Mouse (Mus musculus): ENCODE measurements at regions not wholly inside any gene's neighbourhood (a gene's known extent, or its start where the extent isn't known, plus 50 kb on each side); places are given as distances from the start of the nearest gene placed in this dataset.

GRCm38 (mm10) chr9:69814432-69814831 is 53.7 kb upstream of the Foxb1 start:
- no peaks in the 10 kb centered on the region for H3K36me3 ChIP-seq
- WGBS = 54% methylated on average over 3 of the region's 3 CpGs
- no peak for ATAC-seq (ENCODE audit: insufficient number of reproducible peaks, low FRiP score, low TSS enrichment, low read depth)
- no peak overlapping the region for H3K4me2 ChIP-seq
- no peak overlapping the region for H3K4me3 ChIP-seq
- H3K27me3 ChIP-seq = no peaks in the 10 kb centered on the region
- no peaks in the 10 kb centered on the region for H3K4me1 ChIP-seq
- no peak overlapping the region for H3K9ac ChIP-seq
- H3K27ac ChIP-seq = no peak overlapping the region
- H3K9me3 ChIP-seq = no peaks in the 10 kb centered on the region

- Histone ChIP-seq H3K9ac (no peak overlapping the region), H3K27ac (no peak overlapping the region), H3K27me3 (0 out of 2 replicates have a peak, but pooled peaks cover 5% of the 10 kb centered on the region), H3K4me2 (no peak overlapping the region), H3K36me3 (no peaks in the 10 kb centered on the region), H3K9me3 (no peaks in the 10 kb centered on the region), H3K4me1 (no peaks in the 10 kb centered on the region), H3K4me3 (no peak overlapping the region)
- WGBS = 69% methylated on average over 9 of the region's 9 CpGs
- no peak for ATAC-seq (ENCODE audit: insufficient number of reproducible peaks, low FRiP score, low TSS enrichment, low read depth)
These were observed 62.6 kb upstream of the Foxb1 start for GRCm38 (mm10) chr9:69823179-69823966.

- ATAC-seq (ENCODE audit: insufficient number of reproducible peaks, low FRiP score, low TSS enrichment, low read depth) = no peak
- WGBS = 27% methylated on average over 6 of the region's 6 CpGs
- H3K27me3 ChIP-seq = 0 out of 2 replicates have a peak, but pooled peaks cover 4% of the 10 kb centered on the region
These were observed 67.7 kb upstream of the Foxb1 start for GRCm38 (mm10) chr9:69828428-69828827.

GRCm38 (mm10) chr9:69835396-69835795 is 74.7 kb upstream of the Foxb1 start:
- Histone ChIP-seq H3K9ac (no peak overlapping the region), H3K9me3 (no peaks in the 10 kb centered on the region), H3K27me3 (peaks cover 5% of the 10 kb centered on the region; the same call in 1 of the 2 replicates), H3K36me3 (no peaks in the 10 kb centered on the region), H3K4me3 (no peak overlapping the region), H3K4me2 (no peak overlapping the region), H3K27ac (no peak overlapping the region), H3K4me1 (no peaks in the 10 kb centered on the region)
- no peak for ATAC-seq (ENCODE audit: insufficient number of reproducible peaks, low FRiP score, low TSS enrichment, low read depth)
- 56% methylated on average over 4 of the region's 4 CpGs for WGBS

More at GRCm38 (mm10) chr9:69828428-69828827, 67.7 kb upstream of the Foxb1 start:
- no peak overlapping the region for H3K4me2 ChIP-seq
- H3K36me3 ChIP-seq = no peaks in the 10 kb centered on the region
- H3K9me3 ChIP-seq = no peaks in the 10 kb centered on the region
- H3K27ac ChIP-seq = no peak overlapping the region
- H3K4me3 ChIP-seq = no peak overlapping the region
- H3K4me1 ChIP-seq = no peaks in the 10 kb centered on the region
- H3K9ac ChIP-seq = no peak overlapping the region

GRCm38 (mm10) chr9:69839198-69839597 is 78.5 kb upstream of the Foxb1 start:
- no peak overlapping the region for H3K9ac ChIP-seq
- no peak for ATAC-seq (ENCODE audit: insufficient number of reproducible peaks, low FRiP score, low TSS enrichment, low read depth)
- H3K9me3 ChIP-seq = no peaks in the 10 kb centered on the region
- no peaks in the 10 kb centered on the region for H3K4me1 ChIP-seq
- H3K4me2 ChIP-seq = no peak overlapping the region
- no peak overlapping the region for H3K4me3 ChIP-seq
- no peak overlapping the region for H3K27ac ChIP-seq
- WGBS = 62% methylated on average over 2 of the region's 2 CpGs
- H3K27me3 ChIP-seq = peaks cover 12% of the 10 kb centered on the region; the same call in 1 of the 2 replicates
- H3K36me3 ChIP-seq = no peaks in the 10 kb centered on the region

GRCm38 (mm10) chr9:69844712-69845111 is 84.0 kb upstream of the Foxb1 start:
- no peak for ATAC-seq (ENCODE audit: insufficient number of reproducible peaks, low FRiP score, low TSS enrichment, low read depth)
- 61% methylated on average over 6 of the region's 6 CpGs for whole genome bisulfite sequencing

GRCm38 (mm10) chr9:69845210-69845609 is 84.5 kb upstream of the Foxb1 start:
- no peak for ATAC-seq (ENCODE audit: insufficient number of reproducible peaks, low FRiP score, low TSS enrichment, low read depth)
- WGBS = 49% methylated on average over 9 of the region's 9 CpGs
- H3K9ac ChIP-seq = no peak overlapping the region

More at GRCm38 (mm10) chr9:69844712-69845111, 84.0 kb upstream of the Foxb1 start:
- no peaks in the 10 kb centered on the region for H3K36me3 ChIP-seq
- H3K4me3 ChIP-seq = no peak overlapping the region
- H3K4me2 ChIP-seq = no peak overlapping the region
- peaks cover 17% of the 10 kb centered on the region; the same call in 1 of the 2 replicates for H3K27me3 ChIP-seq
- H3K9ac ChIP-seq = no peak overlapping the region
- no peaks in the 10 kb centered on the region for H3K4me1 ChIP-seq
- H3K27ac ChIP-seq = no peak overlapping the region
- no peaks in the 10 kb centered on the region for H3K9me3 ChIP-seq

GRCm38 (mm10) chr9:69856621-69857020 is 95.9 kb upstream of the Foxb1 start:
- no peaks in the 10 kb centered on the region for H3K9me3 ChIP-seq
- H3K4me2 ChIP-seq = no peak overlapping the region
- no peaks in the 10 kb centered on the region for H3K36me3 ChIP-seq
- ATAC-seq (ENCODE audit: insufficient number of reproducible peaks, low FRiP score, low TSS enrichment, low read depth) = no peak
- no peaks in the 10 kb centered on the region for H3K4me1 ChIP-seq
- no peaks in the 10 kb centered on the region for H3K27me3 ChIP-seq
- no peak overlapping the region for H3K9ac ChIP-seq
- WGBS = 89% methylated on average over 7 of the region's 7 CpGs
- no peak overlapping the region for H3K27ac ChIP-seq
- H3K4me3 ChIP-seq = no peak overlapping the region

More at GRCm38 (mm10) chr9:69845210-69845609, 84.5 kb upstream of the Foxb1 start:
- H3K27me3 ChIP-seq = peaks cover 13% of the 10 kb centered on the region; the same call in 1 of the 2 replicates
- H3K4me1 ChIP-seq = no peaks in the 10 kb centered on the region
- no peak overlapping the region for H3K4me3 ChIP-seq
- H3K27ac ChIP-seq = no peak overlapping the region
- H3K4me2 ChIP-seq = no peak overlapping the region
- no peaks in the 10 kb centered on the region for H3K9me3 ChIP-seq
- no peaks in the 10 kb centered on the region for H3K36me3 ChIP-seq

- no peak overlapping the region for H3K4me3 ChIP-seq
- no peaks in the 10 kb centered on the region for H3K36me3 ChIP-seq
- no peaks in the 10 kb centered on the region for H3K9me3 ChIP-seq
- no peak overlapping the region for H3K9ac ChIP-seq
- no peaks in the 10 kb centered on the region for H3K4me1 ChIP-seq
- no peak for ATAC-seq (ENCODE audit: insufficient number of reproducible peaks, low FRiP score, low TSS enrichment, low read depth)
- H3K4me2 ChIP-seq = no peak overlapping the region
- no peak overlapping the region for H3K27ac ChIP-seq
- 64% methylated on average over 3 of the region's 3 CpGs for WGBS
- H3K27me3 ChIP-seq = no peaks in the 10 kb centered on the region
These were observed 97.9 kb upstream of the Foxb1 start for GRCm38 (mm10) chr9:69858619-69859018.

- 82% methylated on average over 4 of the region's 4 CpGs for WGBS
- no peak for ATAC-seq (ENCODE audit: insufficient number of reproducible peaks, low FRiP score, low TSS enrichment, low read depth)
These were observed 109.4 kb upstream of the Foxb1 start for GRCm38 (mm10) chr9:69870182-69870581.

GRCm38 (mm10) chr9:69886351-69886750 is 102.9 kb upstream of the Bnip2 start:
- no peak for ATAC-seq (ENCODE audit: insufficient number of reproducible peaks, low FRiP score, low TSS enrichment, low read depth)

More at GRCm38 (mm10) chr9:69870182-69870581, 109.4 kb upstream of the Foxb1 start:
- H3K9me3 ChIP-seq = no peaks in the 10 kb centered on the region
- no peaks in the 10 kb centered on the region for H3K27me3 ChIP-seq
- H3K9ac ChIP-seq = no peak overlapping the region
- no peak overlapping the region for H3K27ac ChIP-seq
- H3K36me3 ChIP-seq = no peaks in the 10 kb centered on the region
- H3K4me2 ChIP-seq = no peak overlapping the region
- H3K4me1 ChIP-seq = no peaks in the 10 kb centered on the region
- no peak overlapping the region for H3K4me3 ChIP-seq

GRCm38 (mm10) chr9:69898016-69898415 is 91.2 kb upstream of the Bnip2 start:
- Histone ChIP-seq H3K27ac (no peak overlapping the region), H3K9ac (no peak overlapping the region), H3K27me3 (peaks cover 8% of the 10 kb centered on the region; the same call in 1 of the 2 replicates), H3K9me3 (no peaks in the 10 kb centered on the region), H3K36me3 (no peaks in the 10 kb centered on the region), H3K4me2 (no peak overlapping the region), H3K4me1 (no peaks in the 10 kb centered on the region), H3K4me3 (no peak overlapping the region)
- no peak for ATAC-seq (ENCODE audit: insufficient number of reproducible peaks, low FRiP score, low TSS enrichment, low read depth)
- 23% methylated on average over 10 of the region's 10 CpGs for WGBS

More at GRCm38 (mm10) chr9:69886351-69886750, 102.9 kb upstream of the Bnip2 start:
- no peaks in the 10 kb centered on the region for H3K36me3 ChIP-seq
- H3K4me1 ChIP-seq = no peaks in the 10 kb centered on the region
- 53% methylated on average over 5 of the region's 5 CpGs for WGBS
- H3K27me3 ChIP-seq = no peaks in the 10 kb centered on the region
- H3K9me3 ChIP-seq = no peaks in the 10 kb centered on the region
- no peak overlapping the region for H3K4me2 ChIP-seq
- H3K4me3 ChIP-seq = no peak overlapping the region
- no peak overlapping the region for H3K9ac ChIP-seq
- no peak overlapping the region for H3K27ac ChIP-seq
